In the genomic region with DNA sequence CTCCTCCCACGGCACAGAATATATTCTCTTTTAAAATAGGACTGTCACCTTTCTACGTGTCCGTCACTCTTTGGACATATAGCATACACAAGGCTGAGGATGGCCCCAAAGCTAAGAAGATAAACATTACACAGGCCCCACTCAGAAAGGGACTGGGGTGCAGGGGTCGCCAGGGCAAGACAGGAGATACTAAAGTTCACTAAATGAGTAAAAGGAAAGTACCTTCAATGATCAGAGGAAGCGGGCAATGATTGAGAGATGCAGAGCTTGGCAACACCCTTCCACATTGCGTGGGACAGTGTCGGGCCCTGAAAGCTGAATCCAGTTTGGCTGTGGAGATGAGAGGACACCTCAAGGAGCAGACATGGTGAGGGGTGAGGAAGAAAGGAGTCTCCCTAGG, we compare ENCODE assay signal across 25 mouse cellular contexts. TPM values are rescaled to one million over a fixed set of nuclear protein-coding genes. Genes with fewer than 3 reads are reported as not detected.
"Had no signal": no experiment of that assay in that cellular context is flagged by ENCODE, and none has a peak within 500 bp of the region (broad histone marks: within the 10 kb centered on the region; RNA-seq: fewer than 3 reads in every experiment).

No protein-coding gene starts in this region.

- DNase-seq: gastrocnemius, postnatal 10 days; gastrocnemius, postnatal 25 days; heart, adult 11 months; heart, adult 2 months; heart, postnatal 14 days; heart, postnatal 36 days; kidney, adult 11 months; kidney, adult 2 months; kidney, adult 9 months; kidney, postnatal 14 days; kidney, postnatal 36 days; layer of hippocampus, adult 9-11 months; left cerebral cortex, postnatal 4 days had no signal

- ATAC-seq: hindbrain, postnatal 0 days; intestine, embryonic 16.5 days; liver, embryonic 12.5 days had no signal

- H3K4me1 ChIP-seq: hindbrain, embryonic 13.5 days; hindbrain, embryonic 15.5 days; limb, embryonic 12.5 days had no signal

- H3K9ac ChIP-seq: heart, embryonic 13.5 days; heart, embryonic 15.5 days; hindbrain, embryonic 13.5 days; hindbrain, embryonic 15.5 days; kidney, embryonic 15.5 days; limb, embryonic 12.5 days; liver, embryonic 12.5 days; liver, embryonic 14.5 days had no signal

- H3K9me3 ChIP-seq: heart, embryonic 15.5 days; hindbrain, embryonic 13.5 days; hindbrain, embryonic 15.5 days; kidney, embryonic 15.5 days had no signal

- H3K36me3 ChIP-seq: heart, embryonic 13.5 days; heart, embryonic 15.5 days; hindbrain, embryonic 13.5 days; hindbrain, embryonic 15.5 days; kidney, embryonic 15.5 days; limb, embryonic 12.5 days; liver, embryonic 12.5 days had no signal

- H3K4me2 ChIP-seq: heart, embryonic 11.5 days; heart, embryonic 13.5 days; heart, embryonic 15.5 days; hindbrain, embryonic 13.5 days; hindbrain, embryonic 15.5 days; kidney, embryonic 15.5 days; limb, embryonic 12.5 days; liver, embryonic 12.5 days had no signal

- H3K27me3 ChIP-seq: heart, embryonic 13.5 days; heart, embryonic 15.5 days; hindbrain, embryonic 13.5 days; hindbrain, embryonic 15.5 days; kidney, embryonic 15.5 days; limb, embryonic 12.5 days had no signal

- H3K27ac ChIP-seq: heart, adult 2 months; heart, embryonic 13.5 days; heart, embryonic 15.5 days; hindbrain, embryonic 13.5 days; hindbrain, embryonic 15.5 days; hindbrain, postnatal 0 days; kidney, embryonic 15.5 days; kidney, postnatal 0 days; limb, embryonic 12.5 days; liver, embryonic 12.5 days; liver, embryonic 14.5 days had no signal

- H3K4me3 ChIP-seq: heart, adult 2 months; heart, embryonic 13.5 days; heart, embryonic 15.5 days; hindbrain, embryonic 13.5 days; hindbrain, embryonic 15.5 days; kidney, embryonic 15.5 days; limb, embryonic 12.5 days; liver, embryonic 12.5 days had no signal

RNA-seq across cellular contexts. Expression of a gene that starts 55.4 kb away (rescaled TPM):
- polyA plus RNA-seq: heart, embryonic 11.5 days had no signal
